Mouse (Mus musculus) duodenum, adult 2 months (tissue): ENCODE data around the gene Btg4. TPM values are rescaled to one million over a fixed set of nuclear protein-coding genes. Genes with fewer than 3 reads are reported as not detected.

Source experiments
- polyA plus RNA-seq: library from polyadenylated mRNA; depleted of rRNA; stranded (reverse); fragments of >200 nt; gene quantifications from 2 replicates; pipeline ENCODE4 v1.2.3, GENCODE M21; 2012; ENCODE audit warnings: low replicate concordance; rRNA removed

Gene Btg4
- not detected in 2 replicates for polyA plus RNA-seq

DNA sequence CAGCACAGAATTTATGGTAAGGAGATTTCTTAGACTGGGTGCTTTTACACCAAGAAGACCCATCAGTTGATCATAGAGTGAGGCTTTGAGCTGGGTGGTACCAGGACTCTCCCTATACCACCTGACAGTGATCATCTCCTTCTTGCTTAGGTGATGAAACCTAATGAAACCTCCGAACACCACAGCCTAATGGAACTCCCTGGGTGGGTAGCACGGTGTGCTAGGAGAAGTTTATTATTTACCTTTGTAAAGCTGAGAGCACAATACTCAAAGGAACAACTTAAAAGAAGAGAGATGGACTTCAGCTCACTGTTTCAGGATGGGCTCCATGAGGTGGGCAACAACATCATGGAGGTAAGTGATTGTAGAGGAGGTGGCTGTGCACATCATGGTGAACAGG, at the start of gene Btg4:
Btg4 (plus strand) TSS at position 301 of the 400 bp plus-strand sequence.

DNA sequence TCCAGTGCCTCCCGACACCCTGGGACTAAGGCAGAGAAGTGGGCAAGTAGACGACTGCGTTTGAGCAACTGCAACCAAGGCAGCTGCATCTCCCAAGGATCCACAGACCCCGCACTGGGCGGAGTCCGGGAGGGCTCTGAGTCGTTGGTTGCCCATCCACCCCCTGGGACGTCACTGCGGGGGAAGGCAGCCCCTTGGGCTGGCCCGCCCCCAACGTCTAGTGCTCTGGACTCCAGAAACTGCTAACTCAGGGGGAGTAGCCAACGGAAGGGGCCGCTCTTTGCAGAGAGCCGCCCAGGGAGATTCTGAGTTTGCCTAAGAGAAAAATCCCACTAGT, 16.2 kb downstream of the Btg4 start, which contains the start of gene Layn:
Layn (minus strand) TSS at position 116 of the 337 bp plus-strand sequence.

DNA sequence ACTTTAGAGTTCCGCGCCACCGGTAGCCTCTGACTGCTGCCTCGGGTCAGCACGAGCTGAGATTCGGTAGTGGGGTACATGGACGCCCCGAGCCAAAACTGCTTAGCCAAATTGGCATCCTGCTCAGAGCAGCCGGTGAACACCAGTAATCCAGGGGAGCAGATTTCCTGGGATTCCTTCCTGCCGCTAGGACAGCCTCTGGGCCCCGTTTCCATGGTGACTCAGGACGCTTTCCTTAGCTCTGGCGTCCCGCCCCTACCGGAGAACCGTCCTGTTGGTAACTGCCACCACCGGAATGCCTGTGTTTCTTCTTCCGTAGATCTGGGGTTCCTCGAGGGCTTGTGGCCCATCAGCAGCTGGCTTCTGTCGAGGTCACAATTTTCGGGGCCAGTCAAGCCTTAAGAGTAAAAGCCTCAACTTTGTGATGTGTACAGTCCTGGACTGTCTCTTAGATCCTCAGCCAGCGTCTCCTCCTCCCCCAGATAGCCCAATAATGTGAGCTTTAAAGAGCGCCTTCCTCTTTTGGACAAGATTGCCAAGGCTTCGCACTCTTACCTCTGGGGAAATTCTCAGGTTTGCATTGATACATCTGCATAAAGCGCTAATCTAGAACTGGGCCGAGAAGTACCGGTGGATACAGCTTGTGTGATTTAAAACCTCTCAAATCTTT, 41.2 kb downstream of the Btg4 start, which contains the start of gene 4833427G06Rik:
4833427G06Rik (minus strand) TSS at position 323 of the 670 bp plus-strand sequence.

DNA sequence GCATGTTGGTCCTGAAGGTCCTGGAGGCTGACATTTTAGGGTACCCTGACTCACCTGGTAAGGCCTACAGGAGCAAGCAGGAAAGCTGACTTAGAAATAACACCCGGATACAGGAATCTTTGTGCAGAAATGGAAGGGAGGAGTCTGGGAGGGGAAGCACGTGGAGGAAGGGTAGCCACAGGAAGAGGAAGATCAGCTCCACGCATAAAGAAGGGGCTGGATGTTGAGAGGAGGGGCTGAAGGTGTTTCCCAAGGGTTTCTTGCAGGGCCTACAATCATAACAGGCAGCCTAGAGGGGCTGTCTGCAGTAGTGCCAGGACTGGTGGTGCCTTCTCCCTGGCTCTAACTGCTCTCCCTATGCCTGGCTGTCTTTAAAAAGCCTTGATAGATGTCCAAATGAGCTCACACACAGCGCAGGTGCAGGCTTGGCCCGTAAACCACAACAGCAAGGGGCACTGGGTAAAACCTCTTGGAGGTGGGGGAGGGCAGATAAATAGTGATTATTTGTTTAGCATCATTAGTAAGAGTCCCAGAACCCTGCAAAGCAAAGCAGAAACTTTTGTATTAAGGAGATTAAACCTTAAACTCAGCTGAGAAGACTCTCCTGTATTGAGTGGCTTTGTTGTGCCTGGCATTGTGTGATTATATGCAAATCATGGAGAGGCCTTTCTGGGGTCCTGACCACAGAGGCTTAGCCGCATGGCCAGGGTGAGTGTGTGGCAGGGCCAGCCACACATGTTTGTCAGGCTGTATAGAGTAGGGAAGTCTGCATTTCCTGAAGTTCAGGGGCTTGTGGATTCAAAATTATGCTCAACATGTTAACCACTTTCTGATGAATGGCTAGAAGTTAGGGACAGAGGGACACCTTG, 104.8 kb downstream of the Btg4 start, which contains the start of gene Gm32742:
Gm32742 (minus strand) TSS at position 206 of the 869 bp plus-strand sequence.

Other genes with a start within 250 kb of the Btg4 start
- gene Ppp2r1b, start 215.6 kb upstream of the Btg4 start, polyA plus RNA-seq = 1.4 and 1.6 TPM in 2 replicates
- gene Sik2, start 51.8 kb upstream of the Btg4 start, polyA plus RNA-seq = 7.1 TPM in 2 replicates
- gene Layn, start 16.2 kb downstream of the Btg4 start, polyA plus RNA-seq = 0.17 and 0.22 TPM in 2 replicates
- gene 4833427G06Rik, start 41.2 kb downstream of the Btg4 start, polyA plus RNA-seq = not detected in 2 replicates
- 0.25 and 1.5 TPM in 2 replicates for gene Gm32742, start 104.6 kb downstream of the Btg4 start, polyA plus RNA-seq
- gene Pou2af1, start 152.8 kb downstream of the Btg4 start, polyA plus RNA-seq = 22.1 and 23.1 TPM in 2 replicates
- gene Colca2, start 217.7 kb downstream of the Btg4 start, polyA plus RNA-seq = 2.6 and 4.0 TPM in 2 replicates